Mouse (Mus musculus) thymus, adult 2 months (tissue): ENCODE measurements around the gene Mad1l1.

Experiments
- CTCF ChIP-seq: fragments of 200-500 bp; IDR thresholded peaks from 2 replicates; pipeline ENCODE4 v1.5.1; 2012; ENCODE audit warnings: mild to moderate bottlenecking, control low read depth, low read length, moderate library complexity, borderline replicate concordance; ENCODE audit not compliant: control insufficient read depth, poor library complexity, insufficient read depth; ENCODE audit errors: extremely low read depth
- POLR2A ChIP-seq: fragments of 200-500 bp; IDR thresholded peaks from 2 replicates; pipeline ENCODE4 v1.6.1; 2012; ENCODE audit warnings: mild to moderate bottlenecking, low read length, control low read depth, moderate library complexity; ENCODE audit not compliant: control insufficient read depth, poor library complexity, insufficient read depth; ENCODE audit errors: extremely low read depth

- TF ChIP-seq POLR2A (peak; percentile 61), CTCF (0 out of 2 replicates have a peak, but pooled peaks have one; percentile 50)
These were observed 57.3 kb downstream of the Mad1l1 start for GRCm38 (mm10) chr5:140263754-140264749.
